Mouse (Mus musculus): ENCODE results near the gene Top3a. TPM values are rescaled to one million over a fixed set of nuclear protein-coding genes. Genes with fewer than 3 reads are reported as not detected.

Gene Top3a
- polyA plus RNA-seq, 1 experiment from 2014 or later, result 6.7 TPM

GRCm38 (mm10) chr11:60811054-60811460 is 33.9 kb upstream of the Top3a start:
- Histone ChIP-seq H3K9ac (replicated peaks; ENCODE audit: low read depth) (no peak overlapping the region), H3K4me2 (replicated peaks; ENCODE audit: low read depth, low read length) (peak overlapping the region; percentile 57), H3K36me3 (ENCODE audit: insufficient read depth, low read length) (no peaks in the 10 kb centered on the region), H3K9me3 (ENCODE audit: low read length) (no peaks in the 10 kb centered on the region), H3K4me1 (ENCODE audit: insufficient read depth, low read depth, low read length) (peaks cover 20% of the 10 kb centered on the region; the same call in 1 of the 2 replicates), H3K4me3 (ENCODE audit: low read depth, low read length) (peak overlapping the region; percentile 34), H3K27me3 (replicated peaks; ENCODE audit: insufficient read depth, low read length) (no peaks in the 10 kb centered on the region), H3K27ac (ENCODE audit: low read length) (0 out of 2 replicates have a peak overlapping the region, but pooled peaks have one; percentile 43)
- TF ChIP-seq CTCF (IDR thresholded peaks at IDR 0.05) (no peak), EP300 (IDR thresholded peaks at IDR 0.05) (peak; percentile 19; the same call in 1 of the 2 replicates)
- 1% methylated on average over 29 of the region's 29 CpGs for WGBS
- DNase-seq (ENCODE audit: low spot score) (peak; percentile 97), ATAC-seq (peak; percentile 99)

GRCm38 (mm10) chr11:60810046-60810965 is 33.1 kb upstream of the Top3a start:
- ATAC-seq (no peak), DNase-seq (ENCODE audit: low spot score) (peak; percentile 47)
- no peaks in the 10 kb centered on the region for H3K36me3 ChIP-seq (ENCODE audit: insufficient read depth, low read length)
- no peaks in the 10 kb centered on the region for H3K9me3 ChIP-seq (ENCODE audit: low read length)
- H3K4me3 ChIP-seq (ENCODE audit: low read depth, low read length), result peak overlapping the region; percentile 34
- H3K27ac ChIP-seq (ENCODE audit: low read length), result peak overlapping the region; percentile 43
- H3K4me1 ChIP-seq (ENCODE audit: insufficient read depth, low read depth, low read length), result peaks cover 20% of the 10 kb centered on the region; the same call in 1 of the 2 replicates
- H3K9ac ChIP-seq (replicated peaks; ENCODE audit: low read depth), result no peak overlapping the region
- peak overlapping the region; percentile 57 for H3K4me2 ChIP-seq (replicated peaks; ENCODE audit: low read depth, low read length)
- 12% methylated on average over 14 of the region's 14 CpGs for WGBS
- TF ChIP-seq EP300 (IDR thresholded peaks at IDR 0.05) (0 out of 2 replicates have a peak, but pooled peaks have one; percentile 19), CTCF (IDR thresholded peaks at IDR 0.05) (no peak)
- no peaks in the 10 kb centered on the region for H3K27me3 ChIP-seq (replicated peaks; ENCODE audit: insufficient read depth, low read length)

DNA sequence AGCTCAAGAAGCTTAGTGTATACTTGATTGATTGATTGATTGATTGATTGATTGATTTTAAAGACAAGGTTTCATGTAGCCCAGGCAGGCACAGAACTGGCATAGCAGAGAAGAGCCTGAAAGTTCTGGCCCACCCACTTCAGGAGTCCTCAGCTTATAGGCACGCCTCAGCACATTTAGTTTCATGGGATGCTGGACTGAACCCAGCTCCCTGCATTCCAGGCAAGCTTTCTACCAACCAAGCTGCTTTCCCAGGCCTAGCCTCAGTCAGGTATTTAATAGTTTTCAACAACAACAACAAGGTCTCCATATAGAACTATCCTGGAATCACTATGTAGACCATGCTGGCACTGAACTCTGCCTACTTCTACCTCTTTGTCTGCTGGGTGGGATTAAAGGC is 32.4 kb upstream of the Top3a start:
- peak; percentile 22 for DNase-seq (ENCODE audit: low spot score)
- no peak overlapping the region for H3K9ac ChIP-seq (replicated peaks; ENCODE audit: low read depth)
- no peak overlapping the region for H3K4me2 ChIP-seq (replicated peaks; ENCODE audit: low read depth, low read length)
- 26% methylated on average over 1 of the region's 1 CpGs for WGBS
- no peaks in the 10 kb centered on the region for H3K36me3 ChIP-seq (ENCODE audit: insufficient read depth, low read length)
- no peaks in the 10 kb centered on the region for H3K9me3 ChIP-seq (ENCODE audit: low read length)
- peak overlapping the region; percentile 40; the same call in 1 of the 2 replicates for H3K27ac ChIP-seq (ENCODE audit: low read length)
- no peak overlapping the region for H3K4me3 ChIP-seq (ENCODE audit: low read depth, low read length)
- ATAC-seq, result no peak
- TF ChIP-seq CTCF (IDR thresholded peaks at IDR 0.05) (no peak), EP300 (IDR thresholded peaks at IDR 0.05) (no peak)
- H3K27me3 ChIP-seq (replicated peaks; ENCODE audit: insufficient read depth, low read length), result no peaks in the 10 kb centered on the region
- peaks cover 20% of the 10 kb centered on the region; the same call in 1 of the 2 replicates for H3K4me1 ChIP-seq (ENCODE audit: insufficient read depth, low read depth, low read length)

DNA sequence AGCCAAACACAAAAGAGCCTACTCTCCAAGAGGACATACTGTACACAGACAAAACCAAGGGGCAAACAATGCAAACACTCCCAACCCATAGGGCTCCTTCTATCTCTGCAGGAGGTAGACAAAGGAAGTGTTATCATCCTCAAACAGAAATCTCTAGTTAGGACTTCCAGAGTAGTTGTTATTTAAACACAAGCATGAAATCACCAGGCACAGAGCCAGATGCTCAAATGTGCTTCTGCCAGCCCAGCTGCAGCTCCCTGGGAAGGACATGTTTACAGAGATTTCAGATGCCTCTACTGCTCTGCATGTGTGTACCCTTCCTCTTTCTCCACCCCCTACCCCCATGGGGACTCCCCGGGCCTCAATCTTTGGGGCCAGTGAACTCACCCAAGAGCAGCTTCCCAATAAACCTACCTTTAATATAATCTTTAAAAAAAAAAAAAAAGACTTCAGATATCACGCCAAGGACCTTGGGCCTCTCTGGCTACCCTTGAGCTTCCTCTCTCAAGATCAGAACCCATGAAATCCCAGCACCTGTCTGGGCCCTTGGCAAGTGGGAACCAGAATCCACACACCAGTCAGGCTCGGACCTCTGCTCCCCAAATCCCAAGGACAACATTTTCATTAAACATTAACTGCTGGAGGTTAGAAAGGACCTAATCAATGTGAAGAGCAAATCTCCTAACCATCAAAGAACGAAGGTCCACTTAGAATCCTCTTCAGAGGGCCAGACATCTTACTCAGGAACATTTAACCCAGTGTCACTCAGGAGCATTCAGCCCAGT is 31.3 kb upstream of the Top3a start:
- Histone ChIP-seq H3K27ac (ENCODE audit: low read length) (peak overlapping the region; percentile 33; the same call in 1 of the 2 replicates), H3K9ac (replicated peaks; ENCODE audit: low read depth) (no peak overlapping the region), H3K9me3 (ENCODE audit: low read length) (no peaks in the 10 kb centered on the region), H3K36me3 (ENCODE audit: insufficient read depth, low read length) (no peaks in the 10 kb centered on the region), H3K27me3 (replicated peaks; ENCODE audit: insufficient read depth, low read length) (no peaks in the 10 kb centered on the region), H3K4me1 (ENCODE audit: insufficient read depth, low read depth, low read length) (peaks cover 20% of the 10 kb centered on the region; the same call in 1 of the 2 replicates), H3K4me3 (ENCODE audit: low read depth, low read length) (no peak overlapping the region), H3K4me2 (replicated peaks; ENCODE audit: low read depth, low read length) (0 out of 2 replicates have a peak overlapping the region, but pooled peaks have one; percentile 3)
- whole genome bisulfite sequencing, result 37% methylated on average over 4 of the region's 4 CpGs
- ATAC-seq, result no peak
- TF ChIP-seq EP300 (IDR thresholded peaks at IDR 0.05), result no peak
- peak; percentile 76 for DNase-seq (ENCODE audit: low spot score)

- no peak overlapping the region for H3K4me2 ChIP-seq (replicated peaks; ENCODE audit: low read depth, low read length)
- H3K27ac ChIP-seq (ENCODE audit: low read length), result no peak overlapping the region
- 80% methylated on average over 1 of the region's 1 CpGs for WGBS
- ATAC-seq (no peak), DNase-seq (ENCODE audit: low spot score) (no peak)
- no peaks in the 10 kb centered on the region for H3K36me3 ChIP-seq (ENCODE audit: insufficient read depth, low read length)
- no peak overlapping the region for H3K9ac ChIP-seq (replicated peaks; ENCODE audit: low read depth)
- H3K9me3 ChIP-seq (ENCODE audit: low read length), result no peaks in the 10 kb centered on the region
- H3K4me3 ChIP-seq (ENCODE audit: low read depth, low read length), result no peak overlapping the region
- H3K27me3 ChIP-seq (replicated peaks; ENCODE audit: insufficient read depth, low read length), result no peaks in the 10 kb centered on the region
- no peaks in the 10 kb centered on the region for H3K4me1 ChIP-seq (ENCODE audit: insufficient read depth, low read depth, low read length)
- TF ChIP-seq EP300 (IDR thresholded peaks at IDR 0.05) (no peak), CTCF (IDR thresholded peaks at IDR 0.05) (no peak)
Measured at GRCm38 (mm10) chr11:60800892-60801291, 23.7 kb upstream of the Top3a start.

DNA sequence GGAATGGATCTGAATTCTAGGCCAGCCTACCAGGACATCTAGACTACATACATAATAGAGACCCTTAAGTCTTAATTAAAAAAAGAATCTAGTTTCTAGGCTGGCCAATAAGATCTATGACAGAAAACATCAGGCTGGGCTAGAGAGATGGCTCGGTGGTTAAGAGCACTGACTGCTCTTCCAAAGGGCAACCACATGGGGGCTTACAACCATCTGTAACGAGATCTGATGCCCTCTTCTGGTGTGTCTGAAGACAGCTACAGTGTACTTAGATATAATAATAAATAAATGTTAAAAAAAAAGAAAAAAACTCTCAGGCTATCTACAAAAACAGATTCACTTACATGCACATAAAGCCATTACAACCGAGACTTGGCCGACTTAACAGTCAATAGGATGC is 22.8 kb upstream of the Top3a start:
- Histone ChIP-seq H3K9ac (replicated peaks; ENCODE audit: low read depth) (no peak overlapping the region), H3K27ac (ENCODE audit: low read length) (no peak overlapping the region), H3K4me2 (replicated peaks; ENCODE audit: low read depth, low read length) (no peak overlapping the region), H3K4me1 (ENCODE audit: insufficient read depth, low read depth, low read length) (no peaks in the 10 kb centered on the region), H3K36me3 (ENCODE audit: insufficient read depth, low read length) (no peaks in the 10 kb centered on the region), H3K4me3 (ENCODE audit: low read depth, low read length) (no peak overlapping the region), H3K27me3 (replicated peaks; ENCODE audit: insufficient read depth, low read length) (no peaks in the 10 kb centered on the region), H3K9me3 (ENCODE audit: low read length) (no peaks in the 10 kb centered on the region)
- DNase-seq (ENCODE audit: low spot score), result no peak
- 92% methylated on average over 4 of the region's 4 CpGs for WGBS
- TF ChIP-seq EP300 (IDR thresholded peaks at IDR 0.05), result no peak
- TF ChIP-seq CTCF (IDR thresholded peaks at IDR 0.05), result no peak
- no peak for ATAC-seq
